9 mouse cellular contexts compared by ENCODE assay signal in the genomic region with DNA sequence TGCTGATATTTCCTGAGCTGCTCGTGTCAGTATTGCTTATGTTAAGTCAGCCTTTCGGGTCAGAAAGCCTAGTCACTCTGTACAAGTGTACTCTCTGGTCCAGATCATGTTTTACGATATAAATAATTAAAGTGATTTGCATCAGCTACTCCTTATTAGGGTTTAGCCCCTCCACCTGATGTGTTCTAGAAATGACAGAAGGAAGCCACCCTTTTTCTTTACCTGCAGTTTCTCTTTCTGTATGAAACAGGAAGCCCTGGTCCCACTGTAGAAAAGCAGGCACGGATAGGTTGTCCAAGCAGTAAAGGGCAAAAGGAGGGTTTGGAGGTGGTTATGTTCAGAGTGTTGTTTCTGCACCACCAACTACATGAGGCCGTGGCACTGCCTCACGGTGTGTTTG. TPM values are rescaled to one million over a fixed set of nuclear protein-coding genes. Genes with fewer than 3 reads are reported as not detected.
DNase-seq lines count a peak whose midpoint lies in the region; ATAC-seq and TF ChIP-seq lines count a peak whose summit lies in the region.
"Had no signal": no experiment of that assay in that cellular context is flagged by ENCODE, and none has a peak within 500 bp of the region (broad histone marks: within the 10 kb centered on the region; RNA-seq: fewer than 3 reads in every experiment).

No protein-coding gene starts in this region.

- no peak for ATAC-seq in lung, embryonic 16.5 days (ENCODE audit: low read depth)
- no peak for ATAC-seq in limb, embryonic 13.5 days (ENCODE audit: low FRiP score, low read depth)
- ATAC-seq in stomach, embryonic 14.5 days (ENCODE audit: insufficient number of reproducible peaks, insufficient read depth, low FRiP score, low read depth), result no peak
- ATAC-seq in cerebellum, adult (ENCODE audit: insufficient number of reproducible peaks, low FRiP score, low TSS enrichment), result no peak

- TF ChIP-seq POLR2A in embryonic fibroblast, embryonic 13.5 days (IDR thresholded peaks at IDR 0.05; ENCODE audit: low read depth, low read length), result no peak

- H3K27ac ChIP-seq in lung, embryonic 16.5 days (ENCODE audit: low read length), result no peak overlapping the region
- no peak overlapping the region for H3K27ac ChIP-seq in embryonic fibroblast, embryonic 13.5 days (ENCODE audit: insufficient read depth, low read length)
- H3K27ac ChIP-seq in limb, embryonic 13.5 days, result no peak overlapping the region
- no peak overlapping the region for H3K27ac ChIP-seq in stomach, embryonic 14.5 days (ENCODE audit: low read length)

- WGBS in lung, embryonic 16.5 days, result 72% methylated on average over 6 of the region's 6 CpGs
- 78% methylated on average over 6 of the region's 6 CpGs for WGBS in limb, embryonic 13.5 days
- 76% methylated on average over 6 of the region's 6 CpGs for WGBS in stomach, embryonic 14.5 days

- H3K27me3 ChIP-seq in lung, embryonic 16.5 days (ENCODE audit: control insufficient read depth, insufficient read depth, low read depth, low read length), result no peaks in the 10 kb centered on the region
- H3K27me3 ChIP-seq in limb, embryonic 13.5 days, result no peaks in the 10 kb centered on the region
- H3K27me3 ChIP-seq in stomach, embryonic 14.5 days (ENCODE audit: control insufficient read depth, insufficient read depth, low read length), result no peaks in the 10 kb centered on the region

- TF ChIP-seq CTCF in embryonic fibroblast, embryonic 13.5 days (IDR thresholded peaks at IDR 0.05; ENCODE audit: borderline replicate concordance, insufficient read depth, low read length), result no peak

- H3K9ac ChIP-seq in lung, embryonic 16.5 days (ENCODE audit: low read length), result peak overlapping the region; percentile 92
- peak overlapping the region; percentile 95; the same call in 1 of the 2 replicates for H3K9ac ChIP-seq in limb, embryonic 13.5 days
- peak overlapping the region; percentile 87 for H3K9ac ChIP-seq in stomach, embryonic 14.5 days (replicated peaks; ENCODE audit: low read depth, low read length)

- DNase-seq in lung, postnatal 14 days, result no peak
- DNase-seq in left cerebral cortex, postnatal 10 days (ENCODE audit: extremely low spot score in 1 of 2, low spot score in 2 of 2), result no peak
- DNase-seq in cerebellum, postnatal 10 days, result no peak
- DNase-seq: adrenal gland, postnatal 10 days had no signal

- H3K4me2 ChIP-seq in lung, embryonic 16.5 days (ENCODE audit: low read depth, low read length), result peak overlapping the region; percentile 80
- H3K4me2 ChIP-seq in limb, embryonic 13.5 days (replicated peaks), result peak overlapping the region; percentile 86
- H3K4me2 ChIP-seq in stomach, embryonic 14.5 days (replicated peaks; ENCODE audit: low read depth, low read length), result peak overlapping the region; percentile 68

- peaks cover 10% of the 10 kb centered on the region for H3K4me1 ChIP-seq in lung, embryonic 16.5 days (replicated peaks; ENCODE audit: control insufficient read depth, insufficient read depth, low read length)
- peaks cover 5% of the 10 kb centered on the region; the same call in 1 of the 2 replicates for H3K4me1 ChIP-seq in embryonic fibroblast, embryonic 13.5 days (ENCODE audit: control insufficient read depth, insufficient read depth, low read length)
- H3K4me1 ChIP-seq in limb, embryonic 13.5 days, result peaks cover 13% of the 10 kb centered on the region
- H3K4me1 ChIP-seq in stomach, embryonic 14.5 days (ENCODE audit: control insufficient read depth, insufficient read depth, low read length), result peaks cover 11% of the 10 kb centered on the region

- H3K4me3 ChIP-seq in lung, embryonic 16.5 days (ENCODE audit: low read length), result peak overlapping the region; percentile 90
- peak overlapping the region; percentile 93 for H3K4me3 ChIP-seq in embryonic fibroblast, embryonic 13.5 days (ENCODE audit: insufficient read depth, low read length)
- H3K4me3 ChIP-seq in limb, embryonic 13.5 days, result peak overlapping the region; percentile 84
- H3K4me3 ChIP-seq in stomach, embryonic 14.5 days (ENCODE audit: low read depth, low read length), result peak overlapping the region; percentile 56

- H3K36me3 ChIP-seq in lung, embryonic 16.5 days (ENCODE audit: control insufficient read depth, insufficient read depth, low read length), result peaks cover 13% of the 10 kb centered on the region
- peaks cover 55% of the 10 kb centered on the region for H3K36me3 ChIP-seq in limb, embryonic 13.5 days
- H3K36me3 ChIP-seq in stomach, embryonic 14.5 days (ENCODE audit: control insufficient read depth, insufficient read depth, low read length), result peaks cover 18% of the 10 kb centered on the region

- no peaks in the 10 kb centered on the region for H3K9me3 ChIP-seq in lung, embryonic 16.5 days (ENCODE audit: control insufficient read depth, low read length)
- no peaks in the 10 kb centered on the region for H3K9me3 ChIP-seq in limb, embryonic 13.5 days
- H3K9me3 ChIP-seq in stomach, embryonic 14.5 days (ENCODE audit: control insufficient read depth, low read depth, low read length), result no peaks in the 10 kb centered on the region

- intact Hi-C loops in left cerebral cortex, postnatal 10 days (cut with DNase I), result loop anchor here (5.0 kb wide), 1 partner anchor 44 kb away; no protein-coding TSS in a partner anchor

RNA-seq across cellular contexts. Expression of a gene that starts 1.5 kb away (rescaled TPM):
- 12.6 and 12.8 TPM in 2 replicates for polyA plus RNA-seq in lung, embryonic 16.5 days (2015; fragmentation: Nextera tagmentation; extraction: Ambion mirVana)
- polyA plus RNA-seq in embryonic fibroblast, embryonic 13.5 days (2011; ENCODE audit: insufficient read length, low read depth, missing spikeins), result 16.4 and 19.0 TPM in 2 replicates
- polyA plus RNA-seq in limb, embryonic 13.5 days (2015; fragmentation: Nextera tagmentation; extraction: Ambion mirVana), result 12.1 and 14.0 TPM in 2 replicates
- polyA plus RNA-seq in stomach, embryonic 14.5 days (2014; fragmentation: Nextera tagmentation; extraction: Ambion mirVana), result 12.9 and 14.1 TPM in 2 replicates
- 10 to 100 TPM; 22.8 to 24.4 TPM for total RNA-seq in left cerebral cortex, postnatal 10 days (2021)

RNA-seq across cellular contexts. Expression of a gene that starts 47.1 kb away (rescaled TPM):
- polyA plus RNA-seq in lung, embryonic 16.5 days (2015; fragmentation: Nextera tagmentation; extraction: Ambion mirVana), result 23.9 and 27.5 TPM in 2 replicates
- polyA plus RNA-seq in embryonic fibroblast, embryonic 13.5 days (2011; ENCODE audit: insufficient read length, low read depth, missing spikeins), result 26.2 and 32.8 TPM in 2 replicates
- 32.1 and 37.1 TPM in 2 replicates for polyA plus RNA-seq in limb, embryonic 13.5 days (2015; fragmentation: Nextera tagmentation; extraction: Ambion mirVana)
- polyA plus RNA-seq in stomach, embryonic 14.5 days (2014; fragmentation: Nextera tagmentation; extraction: Ambion mirVana), result 31.6 and 39.6 TPM in 2 replicates
- total RNA-seq in left cerebral cortex, postnatal 10 days (2021), result 10 to 100 TPM; 27.9 to 33.3 TPM

RNA-seq across cellular contexts. Expression of a gene that starts 47.6 kb away (rescaled TPM):
- polyA plus RNA-seq in lung, embryonic 16.5 days (2015; fragmentation: Nextera tagmentation; extraction: Ambion mirVana), result 45.6 TPM in 2 replicates
- polyA plus RNA-seq in embryonic fibroblast, embryonic 13.5 days (2011; ENCODE audit: insufficient read length, low read depth, missing spikeins), result 23.9 and 26.0 TPM in 2 replicates
- polyA plus RNA-seq in limb, embryonic 13.5 days (2015; fragmentation: Nextera tagmentation; extraction: Ambion mirVana), result 55.0 and 56.9 TPM in 2 replicates
- 60.1 and 69.1 TPM in 2 replicates for polyA plus RNA-seq in stomach, embryonic 14.5 days (2014; fragmentation: Nextera tagmentation; extraction: Ambion mirVana)
- 10 to 100 TPM; 87.8 to 97.6 TPM for total RNA-seq in left cerebral cortex, postnatal 10 days (2021)

RNA-seq across cellular contexts. Expression of a gene that starts 58.6 kb away (rescaled TPM):
- 0.18 and 0.33 TPM in 2 replicates for polyA plus RNA-seq in lung, embryonic 16.5 days (2015; fragmentation: Nextera tagmentation; extraction: Ambion mirVana)
- polyA plus RNA-seq in embryonic fibroblast, embryonic 13.5 days (2011; ENCODE audit: insufficient read length, low read depth, missing spikeins), result 0.18 and 0.44 TPM in 2 replicates
- 0.67 and 0.70 TPM in 2 replicates for polyA plus RNA-seq in limb, embryonic 13.5 days (2015; fragmentation: Nextera tagmentation; extraction: Ambion mirVana)
- polyA plus RNA-seq in stomach, embryonic 14.5 days (2014; fragmentation: Nextera tagmentation; extraction: Ambion mirVana), result 1.6 and 1.7 TPM in 2 replicates
- total RNA-seq in left cerebral cortex, postnatal 10 days (2021), result 10 to 100 TPM; 54.0 TPM
